Mouse (Mus musculus) midbrain, embryonic 16.5 days (tissue): ENCODE data around the gene Vamp3. TPM values are rescaled to one million over a fixed set of nuclear protein-coding genes. Genes with fewer than 3 reads are reported as not detected.

Experiments used
- ATAC-seq: fragments of 200-750 bp; cut with Nextera tagmentation; 2 replicates; pipeline ENCODE4 v1.8.0; 2017; ENCODE audit warnings: moderate TSS enrichment
- H3K27ac ChIP-seq: fragments of 300-500 bp; sonication (generic); 2 replicates; pipeline ENCODE4 v1.5.1; 2014; ENCODE audit warnings: mild to moderate bottlenecking, low read length, mixed read lengths
- H3K27me3 ChIP-seq: fragments of 300-500 bp; sonication (generic); 2 replicates; pipeline ENCODE4 v1.6.1; 2014; ENCODE audit warnings: low read depth, low read length, mixed read lengths; ENCODE audit not compliant: control insufficient read depth, insufficient read depth
- H3K36me3 ChIP-seq: fragments of 300-500 bp; sonication (generic); 2 replicates; pipeline ENCODE4 v1.6.1; 2014; ENCODE audit warnings: mild to moderate bottlenecking, low read length, moderate library complexity, mixed read lengths; ENCODE audit not compliant: control insufficient read depth, insufficient read depth
- H3K4me1 ChIP-seq: fragments of 300-500 bp; sonication (generic); 2 replicates; pipeline ENCODE4 v1.6.1; 2014; ENCODE audit warnings: mild to moderate bottlenecking, low read length, mixed read lengths; ENCODE audit not compliant: control insufficient read depth, insufficient read depth
- H3K4me2 ChIP-seq: fragments of 300-500 bp; sonication (generic); 2 replicates; pipeline ENCODE4 v1.6.1; 2014; ENCODE audit warnings: mild to moderate bottlenecking, low read length, mixed read lengths
- H3K4me3 ChIP-seq: fragments of 300-500 bp; sonication (generic); 2 replicates; pipeline ENCODE4 v1.5.1; 2014; ENCODE audit warnings: low read depth, mild to moderate bottlenecking, low read length, moderate library complexity, mixed read lengths
- H3K9ac ChIP-seq: fragments of 300-500 bp; sonication (generic); 2 replicates; pipeline ENCODE4 v1.6.1; 2014; ENCODE audit warnings: low read depth, low read length, mixed read lengths
- H3K9me3 ChIP-seq: fragments of 300-500 bp; sonication (generic); replicated peaks from 2 replicates; pipeline ENCODE4 v1.6.1; 2014; ENCODE audit warnings: mild to moderate bottlenecking, low read length, mixed read lengths; ENCODE audit not compliant: control insufficient read depth, poor library complexity, severe bottlenecking
- WGBS: fragments of 180-500 bp; shearing (Covaris S2); extraction: QIAGEN DNeasy Blood & Tissue Kit; methylation state at CpG from one replicate; pipeline ENCODE4 v1.1.7; 2014; 5-methylcytosine and 5-hydroxymethylcytosine counted together
- polyA plus RNA-seq: library from polyadenylated mRNA; unstranded; fragments of >200 nt; fragmentation: Nextera tagmentation; extraction: Ambion mirVana; gene quantifications from 2 replicates; pipeline ENCODE4 v1.2.1, GENCODE M21; 2015

The Vamp3 gene
- polyA plus RNA-seq, 1 experiment from 2014 or later: 45.7 TPM

- H3K27me3 ChIP-seq: no peaks in the 10 kb centered on the region
- H3K4me1 ChIP-seq: peaks cover 18% of the 10 kb centered on the region
- H3K36me3 ChIP-seq: peaks cover 4% of the 10 kb centered on the region
- no peak overlapping the region for H3K4me3 ChIP-seq
- no peak overlapping the region for H3K4me2 ChIP-seq
- no peak for ATAC-seq
- no peak overlapping the region for H3K9ac ChIP-seq
- no peaks in the 10 kb centered on the region for H3K9me3 ChIP-seq
- 89% methylated on average over 4 of the region's 4 CpGs for WGBS
- no peak overlapping the region for H3K27ac ChIP-seq
These were observed 1.8 kb upstream of the Vamp3 start for GRCm38 (mm10) chr4:151059566-151059965.

GRCm38 (mm10) chr4:151058634-151059033 is 871 bp upstream of the Vamp3 start:
- Histone ChIP-seq H3K9me3 (no peaks in the 10 kb centered on the region), H3K27me3 (no peaks in the 10 kb centered on the region), H3K27ac (peak overlapping the region; percentile 95), H3K4me1 (peaks cover 18% of the 10 kb centered on the region), H3K4me3 (no peak overlapping the region), H3K4me2 (peak overlapping the region; percentile 74; the same call in 1 of the 2 replicates), H3K9ac (0 out of 2 replicates have a peak overlapping the region, but pooled peaks have one; percentile 95), H3K36me3 (peaks cover 11% of the 10 kb centered on the region)
- ATAC-seq: no peak
- 83% methylated on average over 4 of the region's 4 CpGs for WGBS

- Histone ChIP-seq H3K4me2 (no peak overlapping the region), H3K36me3 (peaks cover 25% of the 10 kb centered on the region), H3K4me1 (peaks cover 7% of the 10 kb centered on the region), H3K27me3 (no peaks in the 10 kb centered on the region), H3K9me3 (no peaks in the 10 kb centered on the region), H3K27ac (no peak overlapping the region), H3K9ac (no peak overlapping the region), H3K4me3 (no peak overlapping the region)
- 88% methylated on average over 1 of the region's 1 CpGs for WGBS
- no peak for ATAC-seq
These were observed 6.6 kb downstream of the Vamp3 start for GRCm38 (mm10) chr4:151051162-151051561.

GRCm38 (mm10) chr4:151046524-151046923 is 11.2 kb downstream of the Vamp3 start:
- Histone ChIP-seq H3K27ac (no peak overlapping the region), H3K4me3 (no peak overlapping the region), H3K9ac (no peak overlapping the region), H3K36me3 (peaks cover 14% of the 10 kb centered on the region), H3K4me2 (no peak overlapping the region), H3K4me1 (peaks cover 5% of the 10 kb centered on the region), H3K9me3 (no peaks in the 10 kb centered on the region), H3K27me3 (no peaks in the 10 kb centered on the region)
- no peak for ATAC-seq
- 96% methylated on average over 3 of the region's 3 CpGs for WGBS

- H3K4me1 ChIP-seq: peaks cover 5% of the 10 kb centered on the region
- no peak overlapping the region for H3K27ac ChIP-seq
- 5% methylated on average over 21 of the region's 21 CpGs for WGBS
- peak overlapping the region; percentile 68 for H3K4me3 ChIP-seq
- H3K36me3 ChIP-seq: peaks cover 13% of the 10 kb centered on the region
- ATAC-seq: peak; percentile 18; the same call in 1 of the 2 replicates
- no peaks in the 10 kb centered on the region for H3K9me3 ChIP-seq
- H3K27me3 ChIP-seq: no peaks in the 10 kb centered on the region
- peak overlapping the region; percentile 99 for H3K4me2 ChIP-seq
- H3K9ac ChIP-seq: peak overlapping the region; percentile 62; the same call in 1 of the 2 replicates
These were observed 12.7 kb downstream of the Vamp3 start for GRCm38 (mm10) chr4:151044944-151045570.

- H3K4me2 ChIP-seq: peak within 1 kb of the TSS; percentile 99
- H3K9me3 ChIP-seq: no peaks in the 10 kb centered on the region
- 0 out of 2 replicates have a peak within 1 kb of the TSS, but pooled peaks have one; percentile 41 for H3K27ac ChIP-seq
- peak within 1 kb of the TSS; percentile 62 for H3K9ac ChIP-seq
- H3K27me3 ChIP-seq: no peaks in the 10 kb centered on the region
- ATAC-seq: peak; percentile 97
- peak within 1 kb of the TSS; percentile 68 for H3K4me3 ChIP-seq
- peaks cover 7% of the 10 kb centered on the region for H3K36me3 ChIP-seq
- H3K4me1 ChIP-seq: peaks cover 5% of the 10 kb centered on the region
- WGBS: under 1% methylated on average over 79 of the region's 79 CpGs
These were observed 13.5 kb downstream of the Vamp3 start, which contains the start of gene Per3 for GRCm38 (mm10) chr4:151044037-151044943. Per3 (minus strand) TSS chr4:151044665.

- Histone ChIP-seq H3K36me3 (no peaks in the 10 kb centered on the region; the same call in none of the 2 replicates), H3K9ac (no peak overlapping the region), H3K9me3 (no peaks in the 10 kb centered on the region), H3K27me3 (no peaks in the 10 kb centered on the region), H3K4me2 (peak overlapping the region; percentile 99; the same call in 1 of the 2 replicates), H3K4me1 (peaks cover 5% of the 10 kb centered on the region), H3K4me3 (no peak overlapping the region), H3K27ac (no peak overlapping the region)
- 45% methylated on average over 5 of the region's 5 CpGs for WGBS
- ATAC-seq: no peak
These were observed 14.5 kb downstream of the Vamp3 start for GRCm38 (mm10) chr4:151043281-151043680.

- Histone ChIP-seq H3K4me3 (no peak overlapping the region), H3K36me3 (no peaks in the 10 kb centered on the region)
These were observed 16.3 kb downstream of the Vamp3 start for GRCm38 (mm10) chr4:151041506-151041905.

GRCm38 (mm10) chr4:151037800-151038199 is 20.0 kb downstream of the Vamp3 start:
- H3K4me3 ChIP-seq: no peak overlapping the region
- WGBS: 91% methylated on average over 11 of the region's 11 CpGs
- no peak overlapping the region for H3K4me2 ChIP-seq
- no peak overlapping the region for H3K9ac ChIP-seq
- no peaks in the 10 kb centered on the region for H3K9me3 ChIP-seq
- no peak overlapping the region for H3K27ac ChIP-seq
- H3K36me3 ChIP-seq: no peaks in the 10 kb centered on the region
- no peak for ATAC-seq
- no peaks in the 10 kb centered on the region for H3K27me3 ChIP-seq
- no peaks in the 10 kb centered on the region for H3K4me1 ChIP-seq

More at GRCm38 (mm10) chr4:151041506-151041905, 16.3 kb downstream of the Vamp3 start:
- Histone ChIP-seq H3K9me3 (no peaks in the 10 kb centered on the region), H3K4me1 (peaks cover 5% of the 10 kb centered on the region), H3K4me2 (no peak overlapping the region), H3K27me3 (no peaks in the 10 kb centered on the region), H3K9ac (no peak overlapping the region), H3K27ac (no peak overlapping the region)
- no peak for ATAC-seq
- WGBS: 88% methylated on average over 5 of the region's 5 CpGs
